Mouse (Mus musculus) heart, embryonic 16.5 days (tissue): ENCODE data around the gene Sox6. TPM values are rescaled to one million over a fixed set of nuclear protein-coding genes. Genes with fewer than 3 reads are reported as not detected.

Source experiments
- ATAC-seq: fragments of 200-750 bp; cut with Nextera tagmentation; replicated peaks from 2 replicates; pipeline ENCODE4 v1.8.0; 2017; ENCODE audit warnings: moderate number of reproducible peaks; ENCODE audit not compliant: insufficient read depth, low FRiP score; ENCODE audit errors: extremely low read depth
- H3K27ac ChIP-seq: fragments of 300-500 bp; sonication (generic); 2 replicates; pipeline ENCODE4 v1.5.1; 2014; ENCODE audit warnings: mild to moderate bottlenecking, low read length, control low read depth, moderate library complexity
- H3K27me3 ChIP-seq: fragments of 300-500 bp; sonication (generic); 2 replicates; pipeline ENCODE4 v1.6.1; 2014; ENCODE audit warnings: low read length, mixed read lengths; ENCODE audit not compliant: control insufficient read depth, insufficient read depth
- H3K36me3 ChIP-seq: fragments of 300-500 bp; sonication (generic); 2 replicates; pipeline ENCODE4 v1.6.1; 2014; ENCODE audit not compliant: control insufficient read depth, insufficient read depth
- H3K4me1 ChIP-seq: fragments of 300-500 bp; sonication (generic); 2 replicates; pipeline ENCODE4 v1.6.1; 2014; ENCODE audit warnings: low read length, mixed read lengths; ENCODE audit not compliant: control insufficient read depth, insufficient read depth
- H3K4me2 ChIP-seq: fragments of 300-500 bp; sonication (generic); 2 replicates; pipeline ENCODE4 v1.6.1; 2014; ENCODE audit warnings: low read depth, mild to moderate bottlenecking, control low read depth, low read length
- H3K4me3 ChIP-seq: fragments of 300-500 bp; sonication (generic); 2 replicates; pipeline ENCODE4 v1.5.1; 2014; ENCODE audit warnings: mild to moderate bottlenecking, control low read depth, low read length
- H3K9ac ChIP-seq: fragments of 300-500 bp; sonication (generic); 2 replicates; pipeline ENCODE4 v1.6.1; 2014; ENCODE audit warnings: low read length, control low read depth
- H3K9me3 ChIP-seq: fragments of 300-500 bp; sonication (generic); replicated peaks from 2 replicates; pipeline ENCODE4 v1.6.1; 2016; ENCODE audit warnings: low read length; ENCODE audit not compliant: control insufficient read depth
- WGBS: fragments of 180-500 bp; shearing (Covaris S2); extraction: QIAGEN DNeasy Blood & Tissue Kit; methylation state at CpG from one replicate; pipeline ENCODE4 v1.1.7; 2014; 5-methylcytosine and 5-hydroxymethylcytosine counted together
- polyA plus RNA-seq: library from polyadenylated mRNA; unstranded; fragments of >200 nt; fragmentation: Nextera tagmentation; extraction: Ambion mirVana; gene quantifications from 2 replicates; pipeline ENCODE4 v1.2.1, GENCODE M21; 2015

Sox6 gene
- polyA plus RNA-seq, 1 experiment from 2014 or later = 25.6 TPM

- H3K9me3 ChIP-seq = no peaks in the 10 kb centered on the region
- no peak for ATAC-seq
- peak overlapping the region; percentile 51 for H3K27ac ChIP-seq
- peaks cover 18% of the 10 kb centered on the region for H3K4me1 ChIP-seq
- H3K9ac ChIP-seq = no peak overlapping the region
- no peaks in the 10 kb centered on the region for H3K36me3 ChIP-seq
- peak overlapping the region; percentile 36 for H3K4me2 ChIP-seq
- 36% methylated on average over 3 of the region's 3 CpGs for WGBS
- no peaks in the 10 kb centered on the region for H3K27me3 ChIP-seq
- H3K4me3 ChIP-seq = no peak overlapping the region; the same call in 1 of the 2 replicates
These were observed 86.4 kb downstream of the Sox6 start for GRCm38 (mm10) chr7:115952235-115952634.

- H3K9ac ChIP-seq = no peak overlapping the region
- no peak overlapping the region for H3K4me3 ChIP-seq
- no peaks in the 10 kb centered on the region for H3K36me3 ChIP-seq
- WGBS = 75% methylated on average over 4 of the region's 4 CpGs
- no peak overlapping the region for H3K4me2 ChIP-seq
- H3K27me3 ChIP-seq = no peaks in the 10 kb centered on the region
- peaks cover 18% of the 10 kb centered on the region for H3K4me1 ChIP-seq
- ATAC-seq = no peak
- no peaks in the 10 kb centered on the region for H3K9me3 ChIP-seq
- no peak overlapping the region for H3K27ac ChIP-seq
These were observed 86.9 kb downstream of the Sox6 start for GRCm38 (mm10) chr7:115951689-115952088.

GRCm38 (mm10) chr7:115947916-115948315 is 90.7 kb downstream of the Sox6 start:
- H3K27me3 ChIP-seq = no peaks in the 10 kb centered on the region
- no peak overlapping the region for H3K9ac ChIP-seq
- peaks cover 10% of the 10 kb centered on the region for H3K4me1 ChIP-seq
- no peak overlapping the region for H3K4me2 ChIP-seq
- no peaks in the 10 kb centered on the region for H3K9me3 ChIP-seq
- no peak overlapping the region for H3K4me3 ChIP-seq
- peaks cover 3% of the 10 kb centered on the region; the same call in 1 of the 2 replicates for H3K36me3 ChIP-seq
- no peak overlapping the region for H3K27ac ChIP-seq
- 81% methylated on average over 2 of the region's 2 CpGs for WGBS
- no peak for ATAC-seq

- Histone ChIP-seq H3K4me2 (no peak overlapping the region), H3K9me3 (no peaks in the 10 kb centered on the region), H3K4me1 (peaks cover 3% of the 10 kb centered on the region; the same call in 1 of the 2 replicates), H3K9ac (no peak overlapping the region), H3K27me3 (no peaks in the 10 kb centered on the region), H3K36me3 (peaks cover 6% of the 10 kb centered on the region; the same call in 1 of the 2 replicates), H3K4me3 (no peak overlapping the region), H3K27ac (no peak overlapping the region)
- 92% methylated on average over 12 of the region's 12 CpGs for WGBS
- ATAC-seq = no peak
These were observed 92.0 kb downstream of the Sox6 start for GRCm38 (mm10) chr7:115946559-115946958.

GRCm38 (mm10) chr7:115945516-115945915 is 93.1 kb downstream of the Sox6 start:
- 81% methylated on average over 4 of the region's 4 CpGs for WGBS
- no peak overlapping the region for H3K4me2 ChIP-seq
- ATAC-seq = no peak

GRCm38 (mm10) chr7:115944250-115944649 is 94.3 kb downstream of the Sox6 start:
- H3K27me3 ChIP-seq = no peaks in the 10 kb centered on the region
- no peak overlapping the region for H3K4me3 ChIP-seq
- 67% methylated on average over 5 of the region's 5 CpGs for WGBS
- peaks cover 6% of the 10 kb centered on the region; the same call in 1 of the 2 replicates for H3K36me3 ChIP-seq
- no peaks in the 10 kb centered on the region for H3K4me1 ChIP-seq
- H3K9ac ChIP-seq = no peak overlapping the region
- H3K27ac ChIP-seq = no peak overlapping the region
- no peaks in the 10 kb centered on the region for H3K9me3 ChIP-seq
- H3K4me2 ChIP-seq = no peak overlapping the region
- ATAC-seq = no peak

More at GRCm38 (mm10) chr7:115945516-115945915, 93.1 kb downstream of the Sox6 start:
- Histone ChIP-seq H3K9me3 (no peaks in the 10 kb centered on the region), H3K4me1 (no peaks in the 10 kb centered on the region), H3K9ac (no peak overlapping the region), H3K36me3 (peaks cover 6% of the 10 kb centered on the region; the same call in 1 of the 2 replicates), H3K27ac (no peak overlapping the region), H3K27me3 (no peaks in the 10 kb centered on the region), H3K4me3 (no peak overlapping the region)

- 47% methylated on average over 6 of the region's 6 CpGs for WGBS
- H3K9ac ChIP-seq = no peak overlapping the region
- H3K27me3 ChIP-seq = no peaks in the 10 kb centered on the region
- H3K4me1 ChIP-seq = no peaks in the 10 kb centered on the region
- H3K36me3 ChIP-seq = peaks cover 6% of the 10 kb centered on the region; the same call in 1 of the 2 replicates
- no peak overlapping the region for H3K4me2 ChIP-seq
- no peak overlapping the region for H3K27ac ChIP-seq
- ATAC-seq = no peak
- no peaks in the 10 kb centered on the region for H3K9me3 ChIP-seq
- no peak overlapping the region for H3K4me3 ChIP-seq
These were observed 96.8 kb downstream of the Sox6 start for GRCm38 (mm10) chr7:115941766-115942165.

- peaks cover 6% of the 10 kb centered on the region; the same call in 1 of the 2 replicates for H3K36me3 ChIP-seq
- H3K4me1 ChIP-seq = no peaks in the 10 kb centered on the region
- no peak overlapping the region for H3K4me2 ChIP-seq
- no peak overlapping the region for H3K4me3 ChIP-seq
- 88% methylated on average over 5 of the region's 5 CpGs for WGBS
- ATAC-seq = no peak
- no peak overlapping the region for H3K27ac ChIP-seq
- no peaks in the 10 kb centered on the region for H3K9me3 ChIP-seq
- H3K9ac ChIP-seq = no peak overlapping the region
- no peaks in the 10 kb centered on the region for H3K27me3 ChIP-seq
These were observed 99.3 kb downstream of the Sox6 start for GRCm38 (mm10) chr7:115939292-115939691.

- ATAC-seq = no peak
- Histone ChIP-seq H3K4me2 (no peak overlapping the region), H3K36me3 (no peaks in the 10 kb centered on the region)
These were observed 101.7 kb downstream of the Sox6 start for GRCm38 (mm10) chr7:115936908-115937307.

More at GRCm38 (mm10) chr7:115936908-115937307, 101.7 kb downstream of the Sox6 start:
- Histone ChIP-seq H3K27ac (no peak overlapping the region), H3K4me1 (no peaks in the 10 kb centered on the region), H3K9ac (no peak overlapping the region), H3K27me3 (no peaks in the 10 kb centered on the region), H3K4me3 (no peak overlapping the region), H3K9me3 (no peaks in the 10 kb centered on the region)
- WGBS = 78% methylated on average over 1 of the region's 1 CpGs
